Comparison of ENCODE assay signal across 8 mouse cellular contexts in genomic region chr17:86905297-86906135, GRCm38 (mm10). TPM values are rescaled to one million over a fixed set of nuclear protein-coding genes. Genes with fewer than 3 reads are reported as not detected.
DNase-seq lines count a peak whose midpoint lies in the region; ATAC-seq and TF ChIP-seq lines count a peak whose summit lies in the region.

No protein-coding gene starts in this region.

- no peak overlapping the region for H3K9ac ChIP-seq in lung, embryonic 14.5 days

- H3K36me3 ChIP-seq in forebrain, embryonic 10.5 days (replicated peaks): no peaks in the 10 kb centered on the region
- no peaks in the 10 kb centered on the region for H3K36me3 ChIP-seq in lung, embryonic 14.5 days (ENCODE audit: insufficient read depth)

- H3K27me3 ChIP-seq in forebrain, embryonic 10.5 days (ENCODE audit: poor library complexity, severe bottlenecking): peaks cover 30% of the 10 kb centered on the region
- no peaks in the 10 kb centered on the region for H3K27me3 ChIP-seq in lung, embryonic 14.5 days (ENCODE audit: insufficient read depth, low read length)

- WGBS in forebrain, embryonic 10.5 days: 29% methylated on average over 19 of the region's 19 CpGs
- 14% methylated on average over 19 of the region's 19 CpGs for WGBS in lung, embryonic 14.5 days

- intact Hi-C loops in heart, postnatal 25 days (cut with DNase I): loop anchor here (1.0 to 10.0 kb wide), 5 partner anchors 88 to 743 kb away; partner anchors contain the start of gene Epas1

- ATAC-seq in lung, embryonic 14.5 days (ENCODE audit: insufficient read depth): peak; percentile 67

- H3K4me1 ChIP-seq in forebrain, embryonic 10.5 days: peaks cover 25% of the 10 kb centered on the region
- no peaks in the 10 kb centered on the region for H3K4me1 ChIP-seq in lung, embryonic 14.5 days (ENCODE audit: insufficient read depth)

- TF ChIP-seq CTCF in lung, embryonic 14.5 days (IDR thresholded peaks at IDR 0.05; ENCODE audit: low read depth): peak; percentile 65

- H3K4me2 ChIP-seq in lung, embryonic 14.5 days: peak overlapping the region; percentile 25; the same call in 1 of the 2 replicates

- no peak overlapping the region for H3K4me3 ChIP-seq in forebrain, embryonic 10.5 days
- no peak overlapping the region for H3K4me3 ChIP-seq in lung, embryonic 14.5 days (ENCODE audit: low read depth, low read length)

- peak overlapping the region; percentile 45 for H3K27ac ChIP-seq in forebrain, embryonic 10.5 days
- H3K27ac ChIP-seq in lung, embryonic 14.5 days (ENCODE audit: low read depth): peak overlapping the region; percentile 39

- DNase-seq in 3T3-L1 (ENCODE audit: low read depth, low spot score): peak; percentile 32
- DNase-seq in adrenal gland, postnatal 36 days: peak; percentile 49 to 64
- peak; percentile 51 for DNase-seq in forebrain, embryonic 10.5 days (ENCODE audit: extremely low spot score, low spot score)
- peak; percentile 31 for DNase-seq in heart, postnatal 25 days (ENCODE audit: low spot score)
- peak; percentile 70 to 77 for DNase-seq in kidney, postnatal 4 days
- peak; percentile 81 for DNase-seq in lung, embryonic 14.5 days
- DNase-seq in ovary, postnatal 36 days (ENCODE audit: low spot score): peak; percentile 52
- no peak for DNase-seq in spleen, postnatal 14 days (ENCODE audit: low spot score in 2 of 2)

- no peaks in the 10 kb centered on the region for H3K9me3 ChIP-seq in forebrain, embryonic 10.5 days
- H3K9me3 ChIP-seq in lung, embryonic 14.5 days (ENCODE audit: low read depth, low read length): no peaks in the 10 kb centered on the region

RNA-seq across cellular contexts. Expression of gene Tmem247, which starts 11.6 kb away (rescaled TPM):
- not detected for total RNA-seq in adrenal gland, postnatal 36 days (2021)
- not detected in 2 replicates for polyA plus RNA-seq in forebrain, embryonic 10.5 days (2016; fragmentation: Nextera tagmentation; extraction: Ambion mirVana)
- not detected for total RNA-seq in heart, postnatal 25 days (2021)
- polyA plus RNA-seq in lung, embryonic 14.5 days (2014; fragmentation: Nextera tagmentation; extraction: Ambion mirVana): not detected in 2 replicates

RNA-seq across cellular contexts. Expression of gene Atp6v1e2, which starts 42.2 kb away (rescaled TPM):
- not detected for total RNA-seq in adrenal gland, postnatal 36 days (2021)
- not detected in 2 replicates for polyA plus RNA-seq in forebrain, embryonic 10.5 days (2016; fragmentation: Nextera tagmentation; extraction: Ambion mirVana)
- total RNA-seq in heart, postnatal 25 days (2021): not detected
- not detected in 2 replicates for polyA plus RNA-seq in lung, embryonic 14.5 days (2014; fragmentation: Nextera tagmentation; extraction: Ambion mirVana)

RNA-seq across cellular contexts. Expression of gene Rhoq, which starts 57.4 kb away (rescaled TPM):
- total RNA-seq in adrenal gland, postnatal 36 days (2021): 100 to 1,000 TPM in 1 of 2 experiments, 10 to 100 TPM in 1; 79.5 to 109 TPM
- 8.1 and 8.2 TPM in 2 replicates for polyA plus RNA-seq in forebrain, embryonic 10.5 days (2016; fragmentation: Nextera tagmentation; extraction: Ambion mirVana)
- 100 to 1,000 TPM; 140 to 159 TPM for total RNA-seq in heart, postnatal 25 days (2021)
- polyA plus RNA-seq in lung, embryonic 14.5 days (2014; fragmentation: Nextera tagmentation; extraction: Ambion mirVana): 17.6 and 19.4 TPM in 2 replicates

Comparison
In these comparisons a context has a peak if more than half of its experiments do, and no peak if none do; other contexts are left out.
1. DNase-seq: peak in 3T3-L1 (single experiment), adrenal gland, postnatal 36 days (2 of 2), forebrain, embryonic 10.5 days (single experiment), heart, postnatal 25 days (single experiment), kidney, postnatal 4 days (2 of 2), lung, embryonic 14.5 days (single experiment) and ovary, postnatal 36 days (single experiment); none in spleen, postnatal 14 days (0 of 2).